Mouse (Mus musculus): ENCODE results near the gene Eif3a.

Gene Eif3a

GRCm38 (mm10) chr19:60790551-60791161 is at the start of gene Eif3a:
Gene Eif3a, minus strand, starts transcription at chr19:60790658.
- in situ Hi-C loops (cut with MboI; ENCODE audit: low pct_unique_long_range_greater_than_20kb in 1 of 2, low sequenced_read_pairs in 2 of 2, unreplicated experiment in 1 of 2) = no loop called here

- in situ Hi-C loops (cut with MboI; ENCODE audit: low pct_unique_long_range_greater_than_20kb in 1 of 2, low sequenced_read_pairs in 2 of 2, unreplicated experiment in 1 of 2) = no loop called here
Observed at GRCm38 (mm10) chr19:60837747-60838146, 47.3 kb upstream of the Eif3a start.

GRCm38 (mm10) chr19:60818677-60819076 is 28.2 kb upstream of the Eif3a start:
- in situ Hi-C loops (cut with MboI; ENCODE audit: low pct_unique_long_range_greater_than_20kb in 1 of 2, low sequenced_read_pairs in 2 of 2, unreplicated experiment in 1 of 2) = no loop called here

GRCm38 (mm10) chr19:60813133-60813532 is 22.7 kb upstream of the Eif3a start:
- in situ Hi-C loops (cut with MboI; ENCODE audit: low pct_unique_long_range_greater_than_20kb in 1 of 2, low sequenced_read_pairs in 2 of 2, unreplicated experiment in 1 of 2) = no loop called here

GRCm38 (mm10) chr19:60812036-60812389 is 21.6 kb upstream of the Eif3a start:
- in situ Hi-C loops (cut with MboI; ENCODE audit: low pct_unique_long_range_greater_than_20kb in 1 of 2, low sequenced_read_pairs in 2 of 2, unreplicated experiment in 1 of 2) = no loop called here

GRCm38 (mm10) chr19:60811098-60812035 is 20.9 kb upstream of the Eif3a start, which contains the start of gene Fam45a:
Gene Fam45a, plus strand, starts transcription at chr19:60811585.
- in situ Hi-C loops (cut with MboI; ENCODE audit: low pct_unique_long_range_greater_than_20kb in 1 of 2, low sequenced_read_pairs in 2 of 2, unreplicated experiment in 1 of 2) = no loop called here

GRCm38 (mm10) chr19:60809927-60810326 is 19.5 kb upstream of the Eif3a start:
- in situ Hi-C loops (cut with MboI; ENCODE audit: low pct_unique_long_range_greater_than_20kb in 1 of 2, low sequenced_read_pairs in 2 of 2, unreplicated experiment in 1 of 2) = no loop called here

GRCm38 (mm10) chr19:60804903-60805302 is 14.4 kb upstream of the Eif3a start:
- in situ Hi-C loops (cut with MboI; ENCODE audit: low pct_unique_long_range_greater_than_20kb in 1 of 2, low sequenced_read_pairs in 2 of 2, unreplicated experiment in 1 of 2) = no loop called here

GRCm38 (mm10) chr19:60799867-60800569 is 9.6 kb upstream of the Eif3a start:
- in situ Hi-C loops (cut with MboI; ENCODE audit: low pct_unique_long_range_greater_than_20kb in 1 of 2, low sequenced_read_pairs in 2 of 2, unreplicated experiment in 1 of 2) = no loop called here

GRCm38 (mm10) chr19:60797415-60797814 is 7.0 kb upstream of the Eif3a start:
- in situ Hi-C loops (cut with MboI; ENCODE audit: low pct_unique_long_range_greater_than_20kb in 1 of 2, low sequenced_read_pairs in 2 of 2, unreplicated experiment in 1 of 2) = no loop called here

GRCm38 (mm10) chr19:60795244-60795643 is 4.8 kb upstream of the Eif3a start:
- in situ Hi-C loops (cut with MboI; ENCODE audit: low pct_unique_long_range_greater_than_20kb in 1 of 2, low sequenced_read_pairs in 2 of 2, unreplicated experiment in 1 of 2) = no loop called here

- in situ Hi-C loops (cut with MboI; ENCODE audit: low pct_unique_long_range_greater_than_20kb in 1 of 2, low sequenced_read_pairs in 2 of 2, unreplicated experiment in 1 of 2) = no loop called here
Observed at GRCm38 (mm10) chr19:60793170-60793707, 2.8 kb upstream of the Eif3a start.

GRCm38 (mm10) chr19:60791164-60791563 is 706 bp upstream of the Eif3a start:
- in situ Hi-C loops (cut with MboI; ENCODE audit: low pct_unique_long_range_greater_than_20kb in 1 of 2, low sequenced_read_pairs in 2 of 2, unreplicated experiment in 1 of 2) = no loop called here

- in situ Hi-C loops (cut with MboI; ENCODE audit: low pct_unique_long_range_greater_than_20kb in 1 of 2, low sequenced_read_pairs in 2 of 2, unreplicated experiment in 1 of 2) = no loop called here
Observed at GRCm38 (mm10) chr19:60789919-60790506, 445 bp downstream of the Eif3a start.

GRCm38 (mm10) chr19:60789452-60789851 is 1.0 kb downstream of the Eif3a start:
- in situ Hi-C loops (cut with MboI; ENCODE audit: low pct_unique_long_range_greater_than_20kb in 1 of 2, low sequenced_read_pairs in 2 of 2, unreplicated experiment in 1 of 2) = no loop called here

GRCm38 (mm10) chr19:60788214-60788960 is 2.1 kb downstream of the Eif3a start:
- in situ Hi-C loops (cut with MboI; ENCODE audit: low pct_unique_long_range_greater_than_20kb in 1 of 2, low sequenced_read_pairs in 2 of 2, unreplicated experiment in 1 of 2) = no loop called here

- in situ Hi-C loops (cut with MboI; ENCODE audit: low pct_unique_long_range_greater_than_20kb in 1 of 2, low sequenced_read_pairs in 2 of 2, unreplicated experiment in 1 of 2) = no loop called here
Observed at GRCm38 (mm10) chr19:60787465-60788150, 2.9 kb downstream of the Eif3a start.
